Mouse (Mus musculus): ENCODE results near the gene Fgfr2. TPM values are rescaled to one million over a fixed set of nuclear protein-coding genes. Genes with fewer than 3 reads are reported as not detected.

The Fgfr2 gene
- polyA plus RNA-seq, 1 experiment from 2014 or later = 24.9 TPM

DNA sequence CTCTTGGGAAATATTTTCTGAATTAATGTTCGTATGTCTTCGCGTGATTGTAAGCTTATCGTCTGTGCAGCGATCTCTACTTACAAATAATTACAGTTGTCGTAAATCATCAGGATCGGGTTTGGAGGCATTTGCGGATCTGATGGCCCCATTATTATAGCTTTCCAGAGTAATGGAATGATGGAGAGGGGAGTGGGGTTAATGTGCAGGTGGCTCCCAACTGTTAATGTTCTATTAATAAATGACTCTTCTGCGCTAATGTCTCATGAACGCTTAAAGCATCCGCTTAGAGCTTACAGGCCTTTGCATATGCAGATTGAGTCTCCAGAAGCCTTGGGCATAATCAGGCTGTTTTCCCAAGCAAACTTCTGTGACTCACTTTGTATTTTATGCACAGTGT, 1144.5 kb downstream of the Fgfr2 start:
- no peak overlapping the region for H3K4me3 ChIP-seq (ENCODE audit: low read depth, low read length)
- no peaks in the 10 kb centered on the region for H3K27me3 ChIP-seq (ENCODE audit: control insufficient read depth, insufficient read depth, low read length)
- ATAC-seq (replicated peaks; ENCODE audit: insufficient number of reproducible peaks, low FRiP score, low TSS enrichment) = no peak
- WGBS (ENCODE audit: insufficient replicate concordance) = 87% methylated on average over 11 of the region's 11 CpGs
- H3K4me2 ChIP-seq = no peak overlapping the region
- H3K36me3 ChIP-seq (ENCODE audit: control insufficient read depth, insufficient read depth, low read length) = no peaks in the 10 kb centered on the region
- no peak overlapping the region for H3K27ac ChIP-seq (ENCODE audit: low read depth, low read length)
- H3K9ac ChIP-seq (ENCODE audit: low read depth, low read length) = no peak overlapping the region
- H3K9me3 ChIP-seq (replicated peaks; ENCODE audit: control insufficient read depth, low read length) = no peaks in the 10 kb centered on the region
- no peaks in the 10 kb centered on the region for H3K4me1 ChIP-seq (ENCODE audit: control insufficient read depth, insufficient read depth, low read length)

GRCm38 (mm10) chr7:131975867-131976266, 1147.3 kb downstream of the Fgfr2 start:
- Histone ChIP-seq H3K36me3 (ENCODE audit: control insufficient read depth, insufficient read depth, low read length) (no peaks in the 10 kb centered on the region), H3K4me2 (no peak overlapping the region), H3K9ac (ENCODE audit: low read depth, low read length) (no peak overlapping the region), H3K4me3 (ENCODE audit: low read depth, low read length) (no peak overlapping the region), H3K27me3 (ENCODE audit: control insufficient read depth, insufficient read depth, low read length) (no peaks in the 10 kb centered on the region), H3K27ac (ENCODE audit: low read depth, low read length) (no peak overlapping the region), H3K9me3 (replicated peaks; ENCODE audit: control insufficient read depth, low read length) (no peaks in the 10 kb centered on the region), H3K4me1 (ENCODE audit: control insufficient read depth, insufficient read depth, low read length) (no peaks in the 10 kb centered on the region)
- no peak for ATAC-seq (replicated peaks; ENCODE audit: insufficient number of reproducible peaks, low FRiP score, low TSS enrichment)
- 62% methylated on average over 6 of the region's 6 CpGs for WGBS (ENCODE audit: insufficient replicate concordance)

GRCm38 (mm10) chr7:131970255-131970654, 1152.9 kb downstream of the Fgfr2 start:
- ATAC-seq (replicated peaks; ENCODE audit: insufficient number of reproducible peaks, low FRiP score, low TSS enrichment) = no peak
- 32% methylated on average over 3 of the region's 3 CpGs for WGBS (ENCODE audit: insufficient replicate concordance)

GRCm38 (mm10) chr7:131966916-131967494, 1156.1 kb downstream of the Fgfr2 start:
- no peaks in the 10 kb centered on the region for H3K36me3 ChIP-seq (ENCODE audit: control insufficient read depth, insufficient read depth, low read length)
- 6% methylated on average over 57 of the region's 57 CpGs for whole genome bisulfite sequencing (ENCODE audit: insufficient replicate concordance)
- ATAC-seq (replicated peaks; ENCODE audit: insufficient number of reproducible peaks, low FRiP score, low TSS enrichment) = no peak
- H3K27me3 ChIP-seq (ENCODE audit: control insufficient read depth, insufficient read depth, low read length) = peaks cover 45% of the 10 kb centered on the region
- no peaks in the 10 kb centered on the region for H3K9me3 ChIP-seq (replicated peaks; ENCODE audit: control insufficient read depth, low read length)
- no peak overlapping the region for H3K9ac ChIP-seq (ENCODE audit: low read depth, low read length)
- peak overlapping the region; percentile 2; the same call in 1 of the 2 replicates for H3K4me3 ChIP-seq (ENCODE audit: low read depth, low read length)
- no peaks in the 10 kb centered on the region for H3K4me1 ChIP-seq (ENCODE audit: control insufficient read depth, insufficient read depth, low read length)
- H3K4me2 ChIP-seq = peak overlapping the region; percentile 44
- H3K27ac ChIP-seq (ENCODE audit: low read depth, low read length) = no peak overlapping the region

More at GRCm38 (mm10) chr7:131970255-131970654, 1152.9 kb downstream of the Fgfr2 start:
- no peaks in the 10 kb centered on the region for H3K9me3 ChIP-seq (replicated peaks; ENCODE audit: control insufficient read depth, low read length)
- H3K27ac ChIP-seq (ENCODE audit: low read depth, low read length) = no peak overlapping the region
- no peak overlapping the region for H3K4me3 ChIP-seq (ENCODE audit: low read depth, low read length)
- H3K36me3 ChIP-seq (ENCODE audit: control insufficient read depth, insufficient read depth, low read length) = no peaks in the 10 kb centered on the region
- peaks cover 37% of the 10 kb centered on the region for H3K27me3 ChIP-seq (ENCODE audit: control insufficient read depth, insufficient read depth, low read length)
- H3K4me2 ChIP-seq = no peak overlapping the region
- no peak overlapping the region for H3K9ac ChIP-seq (ENCODE audit: low read depth, low read length)
- H3K4me1 ChIP-seq (ENCODE audit: control insufficient read depth, insufficient read depth, low read length) = no peaks in the 10 kb centered on the region

DNA sequence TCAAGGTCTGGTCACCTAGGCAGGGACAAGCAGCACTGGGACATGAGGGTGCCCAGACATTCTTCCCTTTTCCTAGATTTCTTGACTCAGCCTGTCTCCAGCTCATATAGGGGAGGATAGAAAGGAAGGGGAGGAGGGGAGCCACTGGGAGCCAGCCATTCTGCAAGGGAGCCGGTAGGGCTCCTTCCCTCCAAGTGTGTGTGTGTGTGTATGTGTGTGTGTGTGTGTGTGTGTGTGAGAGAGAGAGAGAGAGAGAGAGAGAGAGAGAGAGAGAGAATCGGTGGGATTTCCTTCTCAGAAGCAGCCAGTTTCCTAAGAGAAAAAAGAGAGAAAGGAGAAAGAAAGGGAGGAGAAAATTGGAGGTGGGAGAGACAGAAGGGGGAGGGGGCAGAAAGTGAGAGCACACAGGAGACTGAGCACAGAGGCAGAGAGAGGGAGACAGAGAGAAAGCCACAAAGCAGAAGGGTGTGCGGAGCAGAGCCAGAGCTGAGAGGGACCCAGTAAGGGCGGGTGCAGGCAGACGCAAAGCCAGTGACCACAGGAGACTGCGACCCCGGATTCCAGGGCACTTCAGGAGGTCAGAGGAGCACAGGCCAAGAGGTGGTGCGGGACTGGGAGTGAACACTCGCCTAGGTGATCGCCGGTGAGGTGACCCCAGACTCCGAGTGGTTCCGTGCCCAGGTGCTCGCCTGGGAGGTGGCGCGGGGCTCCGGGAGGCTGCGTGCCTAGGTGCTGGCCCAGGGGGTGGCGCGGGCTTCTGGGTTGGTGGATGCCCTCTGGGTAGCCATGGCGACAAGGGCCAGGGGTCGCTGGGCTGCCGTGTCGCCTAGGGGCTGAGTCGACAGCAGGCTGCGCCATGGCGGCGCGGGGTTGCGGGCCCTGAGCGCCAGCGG, 1156.9 kb downstream of the Fgfr2 start, which contains the start of gene Gpr26:
Gpr26 (plus strand) TSS at position 438 of the 893 bp plus-strand sequence.
- no peak for ATAC-seq (replicated peaks; ENCODE audit: insufficient number of reproducible peaks, low FRiP score, low TSS enrichment)
- H3K9ac ChIP-seq (ENCODE audit: low read depth, low read length) = no peak within 1 kb of the TSS
- no peak within 1 kb of the TSS for H3K27ac ChIP-seq (ENCODE audit: low read depth, low read length)
- H3K36me3 ChIP-seq (ENCODE audit: control insufficient read depth, insufficient read depth, low read length) = no peaks in the 10 kb centered on the region
- peak within 1 kb of the TSS; percentile 2; the same call in 1 of the 2 replicates for H3K4me3 ChIP-seq (ENCODE audit: low read depth, low read length)
- no peaks in the 10 kb centered on the region for H3K9me3 ChIP-seq (replicated peaks; ENCODE audit: control insufficient read depth, low read length)
- H3K27me3 ChIP-seq (ENCODE audit: control insufficient read depth, insufficient read depth, low read length) = peaks cover 45% of the 10 kb centered on the region
- 4% methylated on average over 26 of the region's 32 CpGs for WGBS (ENCODE audit: insufficient replicate concordance)
- H3K4me1 ChIP-seq (ENCODE audit: control insufficient read depth, insufficient read depth, low read length) = no peaks in the 10 kb centered on the region
- H3K4me2 ChIP-seq = peak within 1 kb of the TSS; percentile 44

DNA sequence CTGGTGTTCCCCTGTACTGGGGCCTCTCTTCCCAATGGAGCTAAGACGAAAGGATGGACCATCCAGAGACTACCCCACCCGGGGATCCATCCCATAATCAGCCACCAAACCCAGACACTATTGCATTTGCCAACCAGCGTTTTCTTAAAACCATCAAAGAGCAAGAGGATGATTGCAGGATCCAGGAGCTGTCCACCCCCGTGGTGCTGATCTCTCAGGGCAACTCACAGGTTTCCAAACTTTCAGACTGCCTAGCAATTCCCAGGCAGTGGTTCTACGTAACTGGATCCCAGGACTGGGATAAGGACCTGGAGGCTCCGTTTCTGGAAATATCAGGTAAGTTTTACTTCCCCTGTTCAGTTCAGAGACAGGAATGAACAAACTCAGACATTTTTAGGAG, 1162.6 kb downstream of the Fgfr2 start:
- H3K27ac ChIP-seq (ENCODE audit: low read depth, low read length) = no peak overlapping the region
- H3K27me3 ChIP-seq (ENCODE audit: control insufficient read depth, insufficient read depth, low read length) = peaks cover 11% of the 10 kb centered on the region
- WGBS (ENCODE audit: insufficient replicate concordance) = 26% methylated on average over 6 of the region's 6 CpGs
- no peaks in the 10 kb centered on the region for H3K9me3 ChIP-seq (replicated peaks; ENCODE audit: control insufficient read depth, low read length)
- no peak overlapping the region for H3K4me2 ChIP-seq
- H3K36me3 ChIP-seq (ENCODE audit: control insufficient read depth, insufficient read depth, low read length) = no peaks in the 10 kb centered on the region
- H3K4me3 ChIP-seq (ENCODE audit: low read depth, low read length) = no peak overlapping the region
- H3K9ac ChIP-seq (ENCODE audit: low read depth, low read length) = no peak overlapping the region
- no peak for ATAC-seq (replicated peaks; ENCODE audit: insufficient number of reproducible peaks, low FRiP score, low TSS enrichment)
- no peaks in the 10 kb centered on the region for H3K4me1 ChIP-seq (ENCODE audit: control insufficient read depth, insufficient read depth, low read length)

DNA sequence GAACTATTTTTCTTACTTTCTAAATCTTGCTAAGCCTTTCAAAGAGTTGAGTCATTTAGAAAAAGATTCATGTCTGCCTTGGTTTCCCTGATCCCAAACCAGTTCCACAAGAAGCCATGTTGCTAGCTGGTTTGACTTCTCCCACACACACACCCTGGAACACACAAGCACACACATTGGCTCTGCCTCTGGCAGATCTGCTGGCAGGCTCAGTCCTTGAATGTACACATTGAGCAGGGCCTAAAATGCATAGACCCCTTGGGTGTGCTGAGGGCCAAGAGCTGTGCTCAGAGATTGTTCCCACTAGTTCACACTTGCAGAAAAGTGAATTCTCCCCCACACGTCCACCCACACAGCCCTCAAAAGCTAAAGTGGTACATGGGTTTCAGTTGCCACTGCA, 1164.4 kb downstream of the Fgfr2 start:
- ATAC-seq (replicated peaks; ENCODE audit: insufficient number of reproducible peaks, low FRiP score, low TSS enrichment) = no peak

GRCm38 (mm10) chr7:131953402-131953801, 1169.7 kb downstream of the Fgfr2 start:
- no peak overlapping the region for H3K4me2 ChIP-seq
- H3K36me3 ChIP-seq (ENCODE audit: control insufficient read depth, insufficient read depth, low read length) = no peaks in the 10 kb centered on the region
- no peak overlapping the region for H3K27ac ChIP-seq (ENCODE audit: low read depth, low read length)
- 0 out of 2 replicates have a peak, but pooled peaks cover 2% of the 10 kb centered on the region for H3K27me3 ChIP-seq (ENCODE audit: control insufficient read depth, insufficient read depth, low read length)
- H3K4me1 ChIP-seq (ENCODE audit: control insufficient read depth, insufficient read depth, low read length) = no peaks in the 10 kb centered on the region
- 81% methylated on average over 3 of the region's 3 CpGs for WGBS (ENCODE audit: insufficient replicate concordance)
- no peaks in the 10 kb centered on the region for H3K9me3 ChIP-seq (replicated peaks; ENCODE audit: control insufficient read depth, low read length)
- H3K9ac ChIP-seq (ENCODE audit: low read depth, low read length) = no peak overlapping the region
- ATAC-seq (replicated peaks; ENCODE audit: insufficient number of reproducible peaks, low FRiP score, low TSS enrichment) = no peak
- H3K4me3 ChIP-seq (ENCODE audit: low read depth, low read length) = no peak overlapping the region

More for the DNA sequence above, 1164.4 kb downstream of the Fgfr2 start:
- Histone ChIP-seq H3K27ac (ENCODE audit: low read depth, low read length) (no peak overlapping the region), H3K4me3 (ENCODE audit: low read depth, low read length) (no peak overlapping the region), H3K4me1 (ENCODE audit: control insufficient read depth, insufficient read depth, low read length) (no peaks in the 10 kb centered on the region), H3K9me3 (replicated peaks; ENCODE audit: control insufficient read depth, low read length) (no peaks in the 10 kb centered on the region), H3K4me2 (no peak overlapping the region), H3K9ac (ENCODE audit: low read depth, low read length) (no peak overlapping the region), H3K27me3 (ENCODE audit: control insufficient read depth, insufficient read depth, low read length) (no peaks in the 10 kb centered on the region), H3K36me3 (ENCODE audit: control insufficient read depth, insufficient read depth, low read length) (no peaks in the 10 kb centered on the region)
- WGBS (ENCODE audit: insufficient replicate concordance) = 48% methylated on average over 1 of the region's 1 CpGs

Data from heart, embryonic 11.5 days (tissue).